Mouse (Mus musculus) kidney, embryonic 15.5 days (tissue): ENCODE measurements around the gene Gemin4. TPM values are rescaled to one million over a fixed set of nuclear protein-coding genes. Genes with fewer than 3 reads are reported as not detected.

Experiments
- ATAC-seq: fragments of 200-750 bp; cut with Nextera tagmentation; replicated peaks from 2 replicates; pipeline ENCODE4 v1.8.0; 2017; ENCODE audit warnings: moderate TSS enrichment; ENCODE audit not compliant: low FRiP score
- H3K27ac ChIP-seq: fragments of 300-500 bp; sonication (generic); 2 replicates; pipeline ENCODE4 v1.5.1; 2015; ENCODE audit warnings: mild to moderate bottlenecking, inconsistent platforms
- H3K27me3 ChIP-seq: fragments of 300-500 bp; sonication (generic); 2 replicates; pipeline ENCODE4 v1.6.1; 2015; ENCODE audit warnings: inconsistent platforms
- H3K36me3 ChIP-seq: fragments of 300-500 bp; sonication (generic); 2 replicates; pipeline ENCODE4 v1.6.1; 2015; ENCODE audit warnings: inconsistent platforms
- H3K4me1 ChIP-seq: fragments of 300-500 bp; sonication (generic); 2 replicates; pipeline ENCODE4 v1.6.1; 2015; ENCODE audit warnings: inconsistent platforms
- H3K4me2 ChIP-seq: fragments of 300-500 bp; sonication (generic); 2 replicates; pipeline ENCODE4 v1.6.1; 2015; ENCODE audit warnings: moderate library complexity, mild to moderate bottlenecking, inconsistent platforms
- H3K4me3 ChIP-seq: fragments of 300-500 bp; sonication (generic); replicated peaks from 2 replicates; pipeline ENCODE4 v1.5.1; 2015; ENCODE audit warnings: mild to moderate bottlenecking, inconsistent platforms
- H3K9ac ChIP-seq: fragments of 300-500 bp; sonication (generic); 2 replicates; pipeline ENCODE4 v1.6.1; 2015; ENCODE audit warnings: mild to moderate bottlenecking, inconsistent platforms
- H3K9me3 ChIP-seq: fragments of 300-500 bp; sonication (generic); replicated peaks from 2 replicates; pipeline ENCODE4 v1.6.1; 2016; ENCODE audit warnings: inconsistent platforms
- WGBS: fragments of 180-500 bp; shearing (Covaris S2); methylation state at CpG from one replicate; pipeline ENCODE4 v1.1.7; 2015; ENCODE audit warnings: mixed read lengths; 5-methylcytosine and 5-hydroxymethylcytosine counted together
- polyA plus RNA-seq: library from polyadenylated mRNA; unstranded; fragments of >200 nt; fragmentation: Nextera tagmentation; extraction: Ambion mirVana; gene quantifications from 2 replicates; pipeline ENCODE4 v1.2.1, GENCODE M21; 2015

Gemin4 gene
- polyA plus RNA-seq, 1 experiment from 2014 or later, result 37.7 TPM

- ATAC-seq, result no peak
- Histone ChIP-seq H3K4me3 (no peak overlapping the region), H3K4me2 (no peak overlapping the region), H3K4me1 (peaks cover 20% of the 10 kb centered on the region), H3K9me3 (no peaks in the 10 kb centered on the region), H3K36me3 (peaks cover 46% of the 10 kb centered on the region), H3K27ac (no peak overlapping the region), H3K9ac (no peak overlapping the region), H3K27me3 (no peaks in the 10 kb centered on the region)
- 50% methylated on average over 2 of the region's 2 CpGs for WGBS
These were observed 29.8 kb upstream of the Gemin4 start for GRCm38 (mm10) chr11:76247239-76247638.

- Histone ChIP-seq H3K4me3 (no peak overlapping the region), H3K27me3 (no peaks in the 10 kb centered on the region), H3K4me2 (no peak overlapping the region), H3K9me3 (no peaks in the 10 kb centered on the region), H3K36me3 (peaks cover 44% of the 10 kb centered on the region), H3K9ac (no peak overlapping the region), H3K4me1 (peaks cover 23% of the 10 kb centered on the region), H3K27ac (no peak overlapping the region)
- ATAC-seq, result no peak
These were observed 29.0 kb upstream of the Gemin4 start for GRCm38 (mm10) chr11:76246439-76246838.

GRCm38 (mm10) chr11:76243811-76244546, 26.5 kb upstream of the Gemin4 start:
- H3K27ac ChIP-seq, result 0 out of 2 replicates have a peak overlapping the region, but pooled peaks have one; percentile 43
- peak; percentile 61; the same call in 1 of the 2 replicates for ATAC-seq

GRCm38 (mm10) chr11:76242901-76243810, 25.7 kb upstream of the Gemin4 start, which contains the start of the genes Mrm3 and Glod4:
TSS of gene Mrm3 (plus strand) at chr11:76243715.
TSS of gene Glod4 (minus strand) at chr11:76243725.
- Histone ChIP-seq H3K4me1 (peaks cover 23% of the 10 kb centered on the region), H3K27me3 (no peaks in the 10 kb centered on the region), H3K4me2 (peak within 1 kb of the TSS; percentile 87), H3K9ac (peak within 1 kb of the TSS; percentile 86), H3K36me3 (peaks cover 41% of the 10 kb centered on the region), H3K27ac (peak within 1 kb of the TSS; percentile 52), H3K4me3 (peak within 1 kb of the TSS; percentile 93), H3K9me3 (no peaks in the 10 kb centered on the region)
- under 1% methylated on average over 60 of the region's 61 CpGs for WGBS
- ATAC-seq, result peak; percentile 84

More at GRCm38 (mm10) chr11:76243811-76244546, 26.5 kb upstream of the Gemin4 start:
- Histone ChIP-seq H3K4me2 (peak overlapping the region; percentile 87), H3K36me3 (peaks cover 40% of the 10 kb centered on the region), H3K4me1 (peaks cover 23% of the 10 kb centered on the region), H3K4me3 (peak overlapping the region; percentile 93), H3K27me3 (no peaks in the 10 kb centered on the region), H3K9ac (peak overlapping the region; percentile 86), H3K9me3 (no peaks in the 10 kb centered on the region)
- WGBS, result 3% methylated on average over 34 of the region's 34 CpGs

GRCm38 (mm10) chr11:76239750-76240149, 22.3 kb upstream of the Gemin4 start:
- ATAC-seq, result no peak
- 93% methylated on average over 2 of the region's 2 CpGs for WGBS
- no peaks in the 10 kb centered on the region for H3K9me3 ChIP-seq
- no peak overlapping the region for H3K27ac ChIP-seq
- no peaks in the 10 kb centered on the region for H3K27me3 ChIP-seq
- H3K4me2 ChIP-seq, result no peak overlapping the region
- H3K36me3 ChIP-seq, result peaks cover 56% of the 10 kb centered on the region
- H3K4me1 ChIP-seq, result peaks cover 17% of the 10 kb centered on the region
- no peak overlapping the region for H3K9ac ChIP-seq
- no peak overlapping the region for H3K4me3 ChIP-seq

GRCm38 (mm10) chr11:76236136-76236535, 18.7 kb upstream of the Gemin4 start:
- 88% methylated on average over 3 of the region's 3 CpGs for WGBS
- Histone ChIP-seq H3K36me3 (peaks cover 90% of the 10 kb centered on the region), H3K4me2 (no peak overlapping the region)

GRCm38 (mm10) chr11:76225051-76225450, 7.6 kb upstream of the Gemin4 start:
- Histone ChIP-seq H3K9me3 (no peaks in the 10 kb centered on the region), H3K4me1 (no peaks in the 10 kb centered on the region), H3K27me3 (no peaks in the 10 kb centered on the region), H3K4me2 (no peak overlapping the region), H3K4me3 (no peak overlapping the region), H3K27ac (no peak overlapping the region), H3K36me3 (peaks cover 72% of the 10 kb centered on the region), H3K9ac (no peak overlapping the region)
- no peak for ATAC-seq

More at GRCm38 (mm10) chr11:76236136-76236535, 18.7 kb upstream of the Gemin4 start:
- Histone ChIP-seq H3K4me3 (no peak overlapping the region), H3K9ac (no peak overlapping the region), H3K9me3 (no peaks in the 10 kb centered on the region), H3K4me1 (no peaks in the 10 kb centered on the region), H3K27ac (no peak overlapping the region), H3K27me3 (no peaks in the 10 kb centered on the region)
- no peak for ATAC-seq

GRCm38 (mm10) chr11:76224631-76225030, 7.2 kb upstream of the Gemin4 start:
- no peaks in the 10 kb centered on the region for H3K9me3 ChIP-seq
- H3K36me3 ChIP-seq, result peaks cover 76% of the 10 kb centered on the region
- 89% methylated on average over 5 of the region's 5 CpGs for WGBS

GRCm38 (mm10) chr11:76216681-76217389, 629 bp downstream of the Gemin4 start:
- Histone ChIP-seq H3K4me1 (peaks cover 19% of the 10 kb centered on the region), H3K27me3 (no peaks in the 10 kb centered on the region), H3K4me2 (peak overlapping the region; percentile 74), H3K4me3 (peak overlapping the region; percentile 88), H3K36me3 (peaks cover 56% of the 10 kb centered on the region), H3K9ac (peak overlapping the region; percentile 95), H3K27ac (peak overlapping the region; percentile 94), H3K9me3 (no peaks in the 10 kb centered on the region)
- ATAC-seq, result peak; percentile 4
- WGBS, result 3% methylated on average over 33 of the region's 33 CpGs

More at GRCm38 (mm10) chr11:76224631-76225030, 7.2 kb upstream of the Gemin4 start:
- no peaks in the 10 kb centered on the region for H3K27me3 ChIP-seq
- H3K4me2 ChIP-seq, result no peak overlapping the region
- no peak overlapping the region for H3K9ac ChIP-seq
- no peaks in the 10 kb centered on the region for H3K4me1 ChIP-seq
- H3K4me3 ChIP-seq, result no peak overlapping the region
- no peak overlapping the region for H3K27ac ChIP-seq
- ATAC-seq, result no peak

- H3K4me1 ChIP-seq, result peaks cover 19% of the 10 kb centered on the region
- no peaks in the 10 kb centered on the region for H3K27me3 ChIP-seq
- H3K4me2 ChIP-seq, result peak overlapping the region; percentile 74
- ATAC-seq, result no peak
- H3K36me3 ChIP-seq, result peaks cover 53% of the 10 kb centered on the region
- no peaks in the 10 kb centered on the region for H3K9me3 ChIP-seq
- H3K4me3 ChIP-seq, result peak overlapping the region; percentile 88
- H3K27ac ChIP-seq, result peak overlapping the region; percentile 94; the same call in 1 of the 2 replicates
- H3K9ac ChIP-seq, result no peak overlapping the region
- 90% methylated on average over 5 of the region's 5 CpGs for WGBS
These were observed 1.4 kb downstream of the Gemin4 start for GRCm38 (mm10) chr11:76216049-76216540.

GRCm38 (mm10) chr11:76215011-76215410, 2.5 kb downstream of the Gemin4 start:
- no peaks in the 10 kb centered on the region for H3K27me3 ChIP-seq
- H3K9ac ChIP-seq, result no peak overlapping the region
- no peak overlapping the region for H3K4me3 ChIP-seq
- H3K9me3 ChIP-seq, result no peaks in the 10 kb centered on the region
- H3K27ac ChIP-seq, result no peak overlapping the region
- 94% methylated on average over 2 of the region's 2 CpGs for WGBS
- no peak for ATAC-seq
- no peak overlapping the region for H3K4me2 ChIP-seq
- H3K4me1 ChIP-seq, result peaks cover 19% of the 10 kb centered on the region
- H3K36me3 ChIP-seq, result peaks cover 53% of the 10 kb centered on the region
